Mouse (Mus musculus): ENCODE measurements at regions not wholly inside any gene's neighbourhood (a gene's known extent, or its start where the extent isn't known, plus 50 kb on each side); places are given as distances from the start of the nearest gene placed in this dataset.

DNA sequence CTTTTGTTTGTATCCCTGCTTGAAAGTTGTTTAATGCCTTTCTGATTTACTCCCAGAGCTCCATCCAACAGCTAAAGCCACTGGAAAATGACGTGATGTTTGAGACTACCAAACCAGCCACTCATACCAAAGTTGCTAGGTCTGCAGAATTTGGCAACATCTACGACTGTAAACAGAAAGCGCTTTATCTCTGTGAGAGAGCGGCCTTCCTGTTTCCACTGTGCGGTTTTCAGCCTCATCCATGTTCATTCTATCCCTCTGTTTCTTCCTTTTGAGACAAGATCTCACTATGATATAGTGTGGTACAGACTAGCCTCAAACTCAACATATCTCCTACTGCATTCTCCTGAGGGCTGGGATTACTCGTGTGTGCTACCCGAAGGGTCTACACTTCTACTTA lies 100.0 kb downstream of the Tmem30b start:
- DNase-seq: no peak

DNA sequence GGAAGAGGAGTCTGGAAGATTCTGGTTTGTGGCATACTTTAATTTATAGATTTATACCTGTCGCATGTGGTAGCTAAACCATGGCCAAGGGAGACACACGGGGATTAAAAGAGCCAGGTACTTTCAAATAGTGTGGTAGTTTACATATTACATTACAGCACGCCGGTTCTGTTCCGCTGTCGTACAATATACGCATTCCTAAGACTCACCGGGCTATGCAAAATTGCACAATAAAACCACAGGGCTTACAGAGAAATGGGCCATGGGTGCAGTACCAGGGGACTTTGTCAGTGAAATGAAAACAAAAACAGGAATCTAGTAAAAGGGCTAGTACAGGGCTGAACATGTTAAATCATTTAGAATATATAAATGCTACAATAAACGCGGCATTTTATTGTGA lies 100.6 kb downstream of the Tmem30b start:
- DNase-seq: no peak

DNA sequence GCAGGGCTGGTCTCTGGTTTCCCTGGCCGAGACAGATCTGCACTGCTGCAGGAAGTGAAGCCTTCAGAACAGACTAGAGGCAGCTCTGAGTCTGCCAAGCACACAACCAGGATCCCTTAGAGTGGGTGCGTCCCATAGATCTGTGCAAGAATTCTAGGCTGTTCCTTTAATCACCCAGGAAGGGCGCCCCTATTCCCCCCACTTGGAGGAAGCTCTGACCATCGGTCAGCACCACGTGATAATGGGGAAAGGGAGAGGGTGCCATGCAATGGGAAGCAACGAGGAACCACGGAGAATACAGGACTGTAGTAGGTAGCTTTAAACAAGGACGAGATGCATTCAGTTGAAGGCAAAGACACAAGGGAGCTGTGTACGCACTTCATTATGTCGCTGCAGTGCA lies 101.1 kb downstream of the Tmem30b start:
- DNase-seq: no peak

DNA sequence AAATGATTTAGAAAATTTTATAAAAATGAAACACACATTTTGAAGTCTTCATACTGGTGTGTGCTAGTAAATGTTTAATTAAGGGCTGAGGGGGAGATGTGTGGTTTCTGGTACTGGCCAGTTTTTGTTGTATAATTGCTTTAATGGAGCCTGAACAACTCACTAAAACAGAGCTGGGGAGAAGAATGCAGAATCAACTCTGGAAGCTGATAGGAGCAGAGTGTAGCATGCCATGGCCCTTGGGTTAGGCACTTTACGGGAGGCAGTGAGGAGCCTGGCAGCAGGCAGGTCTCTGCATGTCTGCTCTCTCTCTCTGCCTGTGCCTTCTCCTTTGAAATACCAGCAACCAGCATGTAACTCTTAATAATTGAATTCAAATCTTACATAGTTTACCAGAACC lies 104.9 kb downstream of the Tmem30b start:
- DNase-seq: no peak

DNA sequence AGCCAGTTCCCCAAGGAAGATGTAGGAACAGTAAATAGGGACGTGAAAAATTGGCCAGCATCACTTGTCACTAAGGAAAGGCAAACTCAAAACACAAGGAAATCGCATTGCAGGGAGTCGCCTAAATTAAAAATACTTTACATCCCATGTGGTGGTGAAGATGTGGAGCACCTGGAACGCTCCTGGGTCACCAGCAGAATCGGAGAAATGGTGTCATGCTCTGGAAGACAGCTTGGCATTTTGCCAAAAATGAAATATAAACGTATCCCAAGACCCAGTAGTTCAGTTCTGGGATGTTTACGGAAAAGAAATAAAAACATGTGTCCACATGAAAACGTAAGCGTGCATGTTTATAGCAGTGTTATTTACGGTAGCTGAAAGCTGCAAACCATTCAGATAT lies 111.5 kb downstream of the Tmem30b start:
- DNase-seq: no peak

DNA sequence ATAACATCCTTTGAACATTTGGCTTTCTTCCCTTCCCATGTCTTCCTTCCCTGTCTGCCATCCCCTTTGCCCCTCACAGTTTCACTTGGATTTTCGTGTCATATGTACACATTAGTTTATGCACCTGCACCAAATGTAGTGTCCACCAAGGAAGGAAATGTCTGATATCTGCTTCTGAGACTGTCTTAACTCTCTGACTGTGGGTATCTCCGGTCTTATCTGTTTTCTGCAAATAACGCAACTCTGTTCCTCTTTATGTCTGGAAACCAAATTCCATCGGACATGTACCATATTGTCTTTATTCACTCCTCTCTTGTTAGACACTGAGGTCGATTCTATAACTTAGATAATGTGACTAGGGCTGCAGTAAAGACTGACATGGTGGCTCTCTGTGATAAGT lies 113.6 kb downstream of the Tmem30b start:
- DNase-seq: no peak

DNA sequence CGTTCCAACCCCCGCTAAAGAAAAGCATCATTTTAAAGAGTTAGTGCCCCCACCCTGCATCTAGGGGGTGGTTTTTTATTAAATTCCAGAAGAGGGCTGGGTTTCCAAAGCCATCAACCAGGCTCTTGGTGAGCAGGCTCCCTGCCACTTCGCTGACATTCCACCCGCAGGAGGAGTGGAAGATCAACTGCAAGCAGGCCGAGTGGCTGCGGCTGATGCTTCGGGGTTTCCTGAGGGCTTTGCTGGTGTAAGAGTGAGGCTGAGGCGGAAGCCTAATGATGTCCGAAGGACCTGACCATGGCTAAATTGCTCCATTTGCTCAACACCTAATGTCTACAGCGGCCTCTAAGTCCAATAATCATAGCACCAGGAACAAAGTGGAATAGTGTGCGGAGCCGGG lies 118.0 kb downstream of the Tmem30b start:
- no peak for DNase-seq

DNA sequence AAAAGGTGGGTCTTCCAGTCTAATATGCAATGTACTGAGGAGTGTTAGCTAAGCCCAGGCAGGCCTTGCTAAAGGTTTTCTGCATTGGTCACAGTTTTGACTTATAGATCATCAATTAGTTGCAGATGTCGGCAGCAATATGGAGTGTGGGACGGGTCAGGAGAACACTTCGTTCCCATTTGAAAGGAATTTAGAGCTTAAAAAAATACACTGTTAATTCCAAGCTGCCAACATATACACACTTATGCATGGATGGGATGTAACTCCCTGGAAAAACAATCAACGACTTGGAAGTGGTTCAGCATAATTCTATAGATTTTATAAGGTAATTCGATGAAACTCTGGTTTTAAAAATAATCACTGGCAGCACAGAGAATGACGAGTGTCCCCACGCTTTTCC lies 121.4 kb downstream of the Tmem30b start:
- DNase-seq: no peak

DNA sequence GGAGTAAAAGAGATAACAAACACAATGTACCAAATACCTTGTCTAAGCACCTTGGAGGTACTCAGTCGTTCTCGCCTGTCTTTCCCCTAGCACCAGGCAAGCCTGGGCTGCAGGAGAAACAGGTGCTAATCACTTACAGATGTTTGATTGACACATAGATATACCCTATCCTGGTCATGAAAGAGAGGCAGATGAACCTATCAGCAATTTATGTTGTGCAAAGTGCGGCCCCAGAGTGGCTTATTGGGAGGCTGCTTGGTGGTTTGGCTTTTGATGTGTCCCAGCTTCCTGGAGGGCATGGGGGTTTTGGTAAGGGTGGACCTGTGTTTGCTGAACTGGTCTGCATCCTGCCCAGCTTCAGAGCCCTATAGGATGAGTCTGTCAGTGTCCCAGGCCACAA lies 129.1 kb downstream of the Tmem30b start:
- DNase-seq: no peak

DNA sequence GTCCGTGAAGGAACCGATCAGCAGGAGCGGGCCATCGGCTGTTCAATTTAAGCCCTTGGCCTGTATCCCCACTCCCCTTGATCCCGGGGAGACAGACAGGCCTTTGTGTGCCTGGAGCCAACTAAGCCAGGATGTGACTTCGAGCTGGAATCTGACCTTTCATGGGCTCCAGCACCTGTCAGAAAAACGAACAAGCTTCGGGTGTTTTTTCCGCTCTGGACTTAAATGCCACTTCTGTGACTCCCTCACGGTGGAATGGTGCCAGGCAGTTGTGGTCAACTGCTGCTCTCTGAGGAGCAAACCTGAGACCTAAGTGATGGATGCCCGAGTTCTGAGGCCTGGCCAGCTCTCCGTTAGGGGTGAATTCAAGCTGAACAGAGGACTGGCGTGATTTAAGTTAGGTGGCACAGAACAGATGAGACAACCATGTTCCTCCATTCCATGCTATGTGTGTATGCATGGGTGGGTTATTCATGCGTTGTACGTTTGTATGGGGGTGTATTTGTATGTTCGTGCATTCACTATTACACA lies 129.8 kb downstream of the Tmem30b start:
- peak; percentile 57 for DNase-seq

DNA sequence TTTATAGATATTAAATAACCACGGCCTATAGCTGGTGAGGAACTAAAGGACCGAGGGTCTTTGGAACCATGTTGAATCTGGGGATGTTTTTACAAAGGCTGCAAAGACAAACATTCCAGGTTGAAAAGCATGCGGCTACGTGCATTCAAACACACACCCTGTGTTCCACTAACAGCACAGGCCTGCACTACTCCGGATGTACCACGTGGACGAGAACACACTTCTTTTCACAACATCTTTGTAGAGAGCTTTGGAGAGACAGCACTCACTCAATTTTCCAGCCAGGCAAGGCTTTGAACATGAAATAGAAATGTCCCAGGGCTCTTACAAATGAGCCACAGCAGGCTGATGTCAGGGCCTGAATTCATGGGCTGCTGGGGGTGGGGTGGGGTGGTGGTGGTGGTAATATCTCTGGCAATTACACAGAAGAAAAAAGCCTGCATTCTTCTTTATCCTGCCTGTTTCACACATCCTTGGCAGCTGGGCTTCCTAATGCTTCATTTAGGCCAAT lies 129.3 kb downstream of the Slc38a6 start:
- DNase-seq: no peak

DNA sequence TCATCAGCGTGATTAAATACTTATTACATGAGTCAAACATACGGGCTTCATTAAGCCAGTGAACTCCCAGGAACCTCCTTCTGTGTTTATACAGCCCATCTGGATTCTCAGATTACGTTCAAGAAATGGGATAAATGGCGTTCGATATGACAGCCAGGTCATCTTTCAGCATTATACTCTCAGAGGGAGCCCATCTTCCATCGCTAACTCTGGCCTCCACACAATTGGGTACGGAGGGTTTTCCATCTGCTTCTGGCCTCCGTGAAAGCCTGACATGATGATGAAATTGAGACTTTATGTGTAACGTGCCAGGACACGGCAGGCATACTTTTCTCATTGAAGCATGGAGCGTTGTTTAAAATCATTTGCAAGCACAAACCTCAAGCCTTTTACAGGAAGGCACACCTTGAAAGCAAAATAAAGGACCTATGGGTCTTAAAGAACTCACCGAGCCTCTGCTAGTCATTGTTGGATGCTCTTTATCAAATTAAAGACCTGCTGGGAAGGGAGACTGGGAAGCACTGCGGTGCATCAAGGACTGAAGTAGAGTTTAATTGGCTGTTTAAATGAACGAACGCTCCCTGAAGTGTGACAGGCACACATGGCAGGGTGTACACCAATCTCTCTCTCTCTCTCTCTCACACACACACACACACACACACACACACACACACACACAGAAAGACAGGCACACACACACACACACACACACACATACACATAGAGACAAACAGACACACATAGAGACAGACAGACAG lies 127.0 kb downstream of the Slc38a6 start:
- DNase-seq: no peak

DNA sequence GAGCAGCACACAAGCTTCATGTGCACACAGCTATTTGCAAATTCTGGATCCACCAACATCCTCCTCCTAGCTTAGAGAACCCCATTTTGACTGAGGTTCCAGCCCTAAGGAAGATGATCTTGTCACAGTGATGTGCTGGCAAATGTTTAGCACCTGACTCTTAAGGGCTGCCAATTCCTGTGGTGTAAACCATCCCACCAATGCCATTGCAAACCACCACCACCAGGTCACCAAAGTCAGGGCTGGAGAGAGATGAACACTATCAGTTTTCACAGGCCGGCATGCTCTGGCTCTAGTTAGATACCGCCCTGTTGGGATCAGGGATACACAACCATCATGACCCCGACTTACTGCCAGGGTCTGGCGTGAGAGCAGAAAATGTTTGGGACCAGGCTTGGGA lies 125.9 kb downstream of the Slc38a6 start:
- no peak for DNase-seq

DNA sequence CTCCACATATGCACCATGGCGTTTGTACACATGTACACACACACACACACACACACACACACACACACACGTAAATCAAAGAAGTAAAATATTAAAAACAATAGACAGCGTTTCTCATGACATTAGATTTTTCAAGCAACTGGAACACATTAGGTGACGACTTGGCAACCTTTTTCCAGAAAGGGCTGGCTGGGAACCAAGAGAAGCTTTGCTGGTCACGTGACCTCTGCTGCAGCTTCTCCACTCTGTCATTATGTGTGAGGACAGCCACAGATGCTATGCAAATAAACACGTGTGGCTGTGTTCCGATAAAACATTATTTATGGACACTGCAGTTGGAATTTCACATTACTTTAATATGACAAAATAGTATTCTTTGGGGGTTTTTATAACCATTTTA lies 124.3 kb downstream of the Slc38a6 start:
- peak; percentile 61 for DNase-seq

DNA sequence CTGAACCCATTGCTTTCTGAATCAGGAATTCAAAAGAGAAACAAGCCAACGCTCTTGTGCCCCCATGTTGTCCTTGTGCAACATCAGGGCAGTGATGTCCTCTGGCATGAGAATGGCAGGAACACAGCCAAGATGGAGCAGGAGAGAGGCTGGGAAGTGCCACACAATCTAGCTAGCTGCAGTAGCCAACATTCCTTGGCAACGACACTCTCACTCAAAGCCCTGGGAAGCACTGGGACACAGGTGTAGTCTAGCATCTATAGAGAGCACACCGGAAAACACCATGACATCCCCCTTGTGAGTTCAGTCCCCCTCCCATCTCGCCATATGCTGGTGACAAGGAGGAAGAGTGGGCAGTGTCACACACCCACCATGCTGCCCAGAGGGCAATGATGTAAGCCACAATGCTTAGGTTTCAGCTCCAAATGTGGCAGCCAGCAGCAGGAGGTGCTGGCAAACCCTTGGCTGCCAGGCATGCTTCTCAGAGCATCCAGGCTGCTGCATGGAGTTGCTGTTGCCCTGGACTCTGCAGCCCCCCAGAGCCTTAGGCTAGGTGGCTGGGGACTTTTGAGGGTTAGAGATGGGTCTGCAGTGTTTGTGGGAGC lies 123.0 kb downstream of the Slc38a6 start:
- peak; percentile 76 for DNase-seq

DNA sequence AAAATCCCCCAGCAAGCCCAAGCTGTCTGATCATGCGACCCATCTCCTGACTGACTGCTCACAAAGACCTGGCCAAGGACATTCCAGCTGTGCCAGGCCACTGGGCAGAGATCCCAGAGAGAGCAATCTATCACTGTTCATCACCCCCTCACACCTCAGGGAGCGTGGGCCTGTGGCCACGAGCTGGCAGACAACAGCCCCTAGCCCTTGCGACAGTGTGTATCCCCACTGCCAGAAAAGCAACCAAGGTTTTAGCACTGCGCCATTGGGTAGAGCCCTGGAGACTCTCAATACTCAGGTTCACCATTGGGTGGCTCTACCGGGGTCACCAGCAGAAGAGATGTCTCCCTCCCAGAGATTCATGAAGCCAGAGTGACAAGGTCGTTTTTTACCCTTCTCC lies 122.0 kb downstream of the Slc38a6 start:
- peak; percentile 92 for DNase-seq

DNA sequence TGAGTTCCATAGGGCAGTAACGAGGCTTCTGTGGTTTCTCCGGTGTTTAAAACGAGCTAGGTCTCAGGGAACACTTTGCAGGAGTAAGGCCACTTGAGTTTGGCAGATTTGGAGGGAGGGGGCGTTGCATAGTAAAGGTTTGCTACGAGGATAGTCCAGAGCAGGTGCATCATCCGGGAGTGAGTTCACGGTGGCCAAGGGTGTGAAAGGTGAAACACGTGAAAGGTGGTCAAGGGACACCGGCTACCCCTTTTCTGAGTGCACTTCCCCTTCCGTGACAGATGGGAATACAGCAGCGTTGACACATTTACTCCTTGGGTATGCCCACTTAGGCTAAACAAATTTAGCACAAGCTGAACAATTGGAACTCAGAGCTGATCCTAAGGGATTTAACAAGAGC lies 121.6 kb downstream of the Slc38a6 start:
- DNase-seq: no peak

DNA sequence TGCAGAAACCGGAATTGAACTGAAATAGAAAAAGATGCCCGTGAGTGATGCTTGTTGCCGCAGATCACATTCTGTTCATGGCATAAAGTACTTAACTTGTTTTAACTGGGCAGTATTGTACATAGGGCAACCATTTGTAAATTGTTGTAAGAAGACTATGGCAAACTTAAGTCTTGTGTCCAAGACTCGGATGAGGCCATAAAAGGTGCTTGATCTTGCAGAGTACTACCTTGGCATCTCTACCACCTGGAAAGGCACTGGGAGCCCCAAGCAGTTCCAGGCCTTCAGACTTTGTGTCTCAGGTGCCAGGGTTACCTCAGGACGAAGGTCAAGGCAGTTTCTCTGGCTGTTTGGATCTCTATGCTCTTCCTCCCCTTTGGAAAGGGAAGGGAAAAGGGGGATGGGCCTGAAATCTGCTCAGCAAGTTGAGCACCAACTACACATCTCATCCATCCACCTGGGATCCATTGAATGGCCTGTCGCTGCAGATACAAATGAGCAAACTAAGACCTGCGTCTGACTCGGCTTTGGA lies 120.0 kb downstream of the Slc38a6 start:
- DNase-seq: no peak

DNA sequence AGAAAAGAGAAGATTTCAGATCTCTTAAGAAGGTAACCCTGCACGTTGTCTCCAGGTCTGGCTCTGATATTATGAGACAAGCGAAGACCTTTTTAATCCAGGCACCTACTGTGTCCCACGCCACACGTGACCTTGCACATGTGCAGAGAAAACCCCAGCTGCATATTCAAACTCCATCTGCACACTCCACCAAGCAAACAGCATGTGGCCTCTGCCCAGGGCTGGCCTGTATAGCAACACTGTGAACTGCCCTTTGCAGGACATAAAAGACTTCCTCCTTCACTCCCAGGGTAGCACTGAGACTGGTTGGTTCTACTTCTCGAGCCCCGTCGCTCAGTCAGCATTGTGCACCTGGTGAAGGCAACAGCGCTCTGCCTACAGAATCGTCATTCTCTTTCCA lies 119.0 kb downstream of the Slc38a6 start:
- no peak for DNase-seq

DNA sequence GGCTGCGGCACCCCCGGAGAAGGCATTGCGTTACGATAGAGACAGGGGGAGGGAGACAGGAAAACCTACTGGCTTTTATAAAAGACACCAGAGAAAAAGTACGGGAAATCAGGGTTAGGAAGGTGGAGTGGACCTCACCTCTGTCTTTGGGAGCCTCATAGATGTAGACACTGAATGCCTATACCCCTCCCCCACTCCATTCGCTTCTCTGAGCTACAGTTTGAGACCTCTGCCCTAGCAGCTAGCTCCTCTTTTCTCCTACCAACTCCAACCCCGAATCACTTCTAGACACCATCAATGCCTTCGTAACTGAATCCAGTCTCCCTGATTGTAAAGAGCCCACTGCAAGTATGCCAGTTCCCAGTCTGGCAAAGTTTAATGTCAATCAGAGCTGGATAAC lies 118.5 kb downstream of the Slc38a6 start:
- DNase-seq: no peak

DNA sequence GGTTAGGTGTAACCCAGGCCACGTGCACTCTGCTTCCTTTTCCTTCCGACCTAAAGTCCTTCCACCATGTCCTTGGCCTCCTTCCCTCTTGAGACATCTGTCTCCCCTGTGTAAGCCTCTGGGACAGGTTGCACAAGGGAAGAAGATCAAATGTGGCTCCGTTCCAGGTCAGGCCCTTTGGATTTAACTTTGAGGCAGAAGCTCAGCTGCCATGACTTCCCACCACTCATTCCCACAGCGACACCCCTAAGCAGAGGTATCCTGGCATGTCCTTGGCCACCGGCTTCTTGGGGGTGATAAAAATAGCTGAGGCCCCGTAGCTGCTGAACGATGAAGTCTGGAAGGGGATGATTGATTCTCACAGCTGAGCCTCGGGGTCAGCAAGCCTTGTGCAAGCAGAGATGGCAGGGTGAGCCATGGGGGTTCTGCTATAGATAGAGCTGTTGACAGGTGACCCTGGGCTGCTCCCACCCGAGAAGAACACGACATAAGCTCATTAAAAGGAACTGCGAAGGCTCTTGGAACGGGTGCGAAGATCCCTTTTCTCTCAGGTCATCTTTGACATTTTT lies 117.4 kb downstream of the Slc38a6 start:
- peak; percentile 38 for DNase-seq

Data from adrenal gland, postnatal 10 days (tissue).